Mouse (Mus musculus) CH12.LX (cell line): ENCODE data around the gene Gm37240.

ENCODE experiments used
- BHLHE40 ChIP-seq: IDR thresholded peaks from 2 replicates; pipeline ENCODE4 v1.6.1; 2011; ENCODE audit warnings: mild to moderate bottlenecking, low read depth, low read length, improper control_type of control experiment
- CHD2 ChIP-seq: IDR thresholded peaks from 2 replicates; pipeline ENCODE4 v1.6.1; 2011; ENCODE audit warnings: low read length, improper control_type of control experiment
- CTCF ChIP-seq, 2 experiments: IDR thresholded peaks in 1 of 2; conservative IDR thresholded peaks in 1 of 2; 2 replicates each; pipeline ENCODE4 v1.5.1; 2011 to 2012; ENCODE audit warnings: low read depth in 2 of 2, low read length in 2 of 2, improper control_type of control experiment in 1 of 2, inconsistent platforms in 1 of 2, mild to moderate bottlenecking in 1 of 2, moderate library complexity in 1 of 2
- EP300 ChIP-seq: IDR thresholded peaks from 2 replicates; pipeline ENCODE4 v1.6.1; 2011; ENCODE audit warnings: low read length, improper control_type of control experiment
- HCFC1 ChIP-seq: IDR thresholded peaks from 2 replicates; pipeline ENCODE4 v1.6.1; 2012; ENCODE audit warnings: low read depth, mild to moderate bottlenecking, inconsistent platforms, low read length, improper control_type of control experiment
- MYC ChIP-seq: IDR thresholded peaks from 2 replicates; pipeline ENCODE4 v1.6.1; 2011; ENCODE audit warnings: low read depth, mild to moderate bottlenecking, improper control_type of control experiment, low read length
- NELFE ChIP-seq: IDR thresholded peaks from 2 replicates; pipeline ENCODE4 v1.6.1; 2011; ENCODE audit warnings: low read depth, low read length, improper control_type of control experiment
- POLR2A ChIP-seq: IDR thresholded peaks from 2 replicates; pipeline ENCODE4 v1.6.1; 2011; ENCODE audit warnings: low read depth, mild to moderate bottlenecking, improper control_type of control experiment, low read length
- SIN3A ChIP-seq: IDR thresholded peaks from 2 replicates; pipeline ENCODE4 v1.6.1; 2012; ENCODE audit warnings: low read length, improper control_type of control experiment, inconsistent platforms
- TBP ChIP-seq: conservative IDR thresholded peaks from 2 replicates; pipeline ENCODE4 v1.6.1; 2011; ENCODE audit warnings: low read depth, low read length, improper control_type of control experiment
- TCF12 ChIP-seq: IDR thresholded peaks from 2 replicates; pipeline ENCODE4 v1.6.1; 2014; ENCODE audit warnings: low read depth, mild to moderate bottlenecking, inconsistent platforms, low read length, improper control_type of control experiment
- USF2 ChIP-seq: conservative IDR thresholded peaks from 2 replicates; pipeline ENCODE4 v1.6.1; 2011; ENCODE audit warnings: low read depth, low read length, improper control_type of control experiment
- ZMIZ1 ChIP-seq: IDR thresholded peaks from 2 replicates; pipeline ENCODE4 v1.6.1; 2012; ENCODE audit warnings: low read depth, mild to moderate bottlenecking, inconsistent platforms, low read length, improper control_type of control experiment
- ZNF384 ChIP-seq: IDR thresholded peaks from 2 replicates; pipeline ENCODE4 v1.6.1; 2012; ENCODE audit warnings: low read depth, low read length, improper control_type of control experiment, inconsistent platforms

GRCm38 (mm10) chr3:84665255-84666073 lies 1221.9 kb downstream of the Gm37240 start:
- TF ChIP-seq NELFE (no peak), CTCF (conservative IDR thresholded peaks at IDR 0.05 in 1 of 2, IDR thresholded peaks at IDR 0.05 in 1 of 2; ENCODE audit: low read depth in 2 of 2, low read length in 2 of 2) (no peak), POLR2A (no peak), SIN3A (no peak), USF2 (no peak), BHLHE40 (no peak), ZMIZ1 (no peak), CHD2 (no peak), TBP (no peak), TCF12 (no peak), EP300 (no peak), MYC (no peak), ZNF384 (no peak), HCFC1 (no peak)
